Mouse (Mus musculus) intestine, embryonic 16.5 days (tissue): ENCODE data around the gene Tfap2a. TPM values are rescaled to one million over a fixed set of nuclear protein-coding genes. Genes with fewer than 3 reads are reported as not detected.
A peak's percentile ranks its signal among the peaks of the same experiment; 100 is the strongest.

Source experiments
- ATAC-seq: fragments of 200-750 bp; cut with Nextera tagmentation; 2 replicates; pipeline ENCODE4 v1.8.0; 2017; ENCODE audit warnings: moderate TSS enrichment, moderate library complexity
- H3K27ac ChIP-seq: fragments of 300-500 bp; sonication (generic); 2 replicates; pipeline ENCODE4 v1.5.1; 2014; ENCODE audit warnings: mild to moderate bottlenecking, low read length
- H3K27me3 ChIP-seq: fragments of 300-500 bp; sonication (generic); replicated peaks from 2 replicates; pipeline ENCODE4 v1.6.1; 2014; ENCODE audit warnings: low read length, control low read depth, mixed read lengths; ENCODE audit not compliant: control insufficient read depth, insufficient read depth
- H3K36me3 ChIP-seq: fragments of 300-500 bp; sonication (generic); 2 replicates; pipeline ENCODE4 v1.6.1; 2014; ENCODE audit warnings: low read length, control low read depth; ENCODE audit not compliant: control insufficient read depth, insufficient read depth
- H3K4me1 ChIP-seq: fragments of 300-500 bp; sonication (generic); 2 replicates; pipeline ENCODE4 v1.6.1; 2014; ENCODE audit warnings: low read length, control low read depth, mixed read lengths; ENCODE audit not compliant: control insufficient read depth, insufficient read depth
- H3K4me2 ChIP-seq: fragments of 300-500 bp; sonication (generic); 2 replicates; pipeline ENCODE4 v1.6.1; 2014; ENCODE audit warnings: low read depth, low read length, control low read depth
- H3K4me3 ChIP-seq: fragments of 300-500 bp; sonication (generic); 2 replicates; pipeline ENCODE4 v1.5.1; 2014; ENCODE audit warnings: mild to moderate bottlenecking, low read length
- H3K9ac ChIP-seq: fragments of 300-500 bp; sonication (generic); 2 replicates; pipeline ENCODE4 v1.6.1; 2014; ENCODE audit warnings: low read depth, low read length
- H3K9me3 ChIP-seq: fragments of 300-500 bp; sonication (generic); 2 replicates; pipeline ENCODE4 v1.6.1; 2016; ENCODE audit warnings: low read length, control low read depth; ENCODE audit not compliant: control insufficient read depth
- WGBS: fragments of 180-500 bp; shearing (Covaris S2); extraction: QIAGEN DNeasy Blood & Tissue Kit; methylation state at CpG from one replicate; pipeline ENCODE4 v1.1.7; 2014; 5-methylcytosine and 5-hydroxymethylcytosine counted together
- polyA plus RNA-seq: library from polyadenylated mRNA; unstranded; fragments of >200 nt; fragmentation: Nextera tagmentation; extraction: Ambion mirVana; gene quantifications from 2 replicates; pipeline ENCODE4 v1.2.1, GENCODE M21; 2015

The Tfap2a gene
- 0.16 and 0.24 TPM in 2 replicates for polyA plus RNA-seq

DNA sequence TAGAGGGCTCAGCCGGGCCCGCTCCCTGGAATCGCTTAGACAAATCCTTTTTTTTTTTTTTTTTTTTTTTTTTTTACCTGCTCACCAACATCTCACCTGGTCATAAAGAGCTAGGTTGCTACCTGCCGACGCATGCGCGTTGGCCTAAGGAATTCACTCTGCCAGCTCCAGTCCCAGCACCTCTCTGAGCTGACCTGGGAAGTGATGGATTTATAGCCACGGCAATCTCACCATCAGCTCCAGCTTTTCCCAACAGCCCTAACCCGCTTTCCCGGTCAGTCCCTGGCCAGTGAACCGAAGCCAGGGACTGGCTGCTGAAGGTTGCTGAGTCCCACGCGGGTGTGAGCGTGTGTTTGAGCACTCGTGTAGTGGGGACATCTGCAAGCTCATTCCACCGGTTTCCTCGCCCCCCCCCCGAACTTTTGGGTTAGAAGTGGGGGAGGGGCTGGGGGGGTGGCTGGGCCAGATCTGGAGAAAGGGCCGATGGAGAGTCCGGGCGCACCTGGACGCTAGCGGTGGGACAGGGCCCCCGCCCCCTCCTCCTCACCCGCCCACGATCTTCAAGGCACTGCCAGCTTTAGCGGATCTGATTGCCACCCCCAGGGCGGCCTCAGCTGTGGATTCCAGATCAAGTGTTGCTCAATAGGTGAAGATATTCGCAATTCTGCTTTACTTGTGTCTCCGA lies at the start of gene Tfap2a:
Tfap2a (minus strand) TSS at position 181 of the 685 bp plus-strand sequence.
- peaks cover 10% of the 10 kb centered on the region; the same call in 1 of the 2 replicates for H3K4me1 ChIP-seq
- peaks cover 81% of the 10 kb centered on the region for H3K27me3 ChIP-seq
- H3K9me3 ChIP-seq: no peaks in the 10 kb centered on the region
- H3K4me2 ChIP-seq: no peak within 1 kb of the TSS
- ATAC-seq: no peak
- no peak within 1 kb of the TSS for H3K27ac ChIP-seq
- no peak within 1 kb of the TSS for H3K9ac ChIP-seq
- H3K4me3 ChIP-seq: no peak within 1 kb of the TSS
- no peaks in the 10 kb centered on the region for H3K36me3 ChIP-seq
- 1% methylated on average over 30 of the region's 30 CpGs for WGBS

DNA sequence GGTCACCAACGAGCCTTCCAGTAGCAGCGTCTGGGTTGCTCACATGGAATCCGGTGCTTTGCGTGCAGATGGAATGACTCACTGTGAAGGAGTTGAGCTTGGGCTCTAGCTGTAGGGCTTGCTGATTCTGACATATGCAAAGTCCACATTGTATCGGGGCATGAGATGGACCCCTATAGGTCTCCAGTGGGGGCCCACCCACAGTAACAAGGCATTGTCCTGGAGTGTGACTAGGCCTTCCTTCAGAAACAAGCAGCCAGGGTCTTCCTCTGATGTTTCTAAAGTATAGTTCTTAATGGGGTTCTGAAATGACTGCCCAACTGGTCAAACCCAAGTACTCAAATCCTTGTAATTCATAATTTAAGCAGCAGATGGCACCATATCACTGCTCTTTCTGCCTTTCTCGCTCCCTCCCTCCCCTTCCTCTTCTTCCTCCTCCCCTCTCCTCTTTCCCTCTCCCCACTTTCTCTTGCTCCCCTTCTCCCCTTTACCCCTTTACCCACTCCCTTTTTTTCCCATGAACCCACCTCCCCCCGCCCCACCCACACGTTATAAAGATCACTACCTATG lies 46.1 kb upstream of the Tfap2a start:
- H3K27ac ChIP-seq: no peak overlapping the region
- no peak overlapping the region for H3K9ac ChIP-seq
- H3K4me3 ChIP-seq: no peak overlapping the region
- no peaks in the 10 kb centered on the region for H3K9me3 ChIP-seq
- H3K4me1 ChIP-seq: no peaks in the 10 kb centered on the region
- peak; percentile 42; the same call in 1 of the 2 replicates for ATAC-seq
- WGBS: 44% methylated on average over 8 of the region's 8 CpGs
- H3K4me2 ChIP-seq: no peak overlapping the region
- H3K27me3 ChIP-seq: no peaks in the 10 kb centered on the region
- no peaks in the 10 kb centered on the region for H3K36me3 ChIP-seq

DNA sequence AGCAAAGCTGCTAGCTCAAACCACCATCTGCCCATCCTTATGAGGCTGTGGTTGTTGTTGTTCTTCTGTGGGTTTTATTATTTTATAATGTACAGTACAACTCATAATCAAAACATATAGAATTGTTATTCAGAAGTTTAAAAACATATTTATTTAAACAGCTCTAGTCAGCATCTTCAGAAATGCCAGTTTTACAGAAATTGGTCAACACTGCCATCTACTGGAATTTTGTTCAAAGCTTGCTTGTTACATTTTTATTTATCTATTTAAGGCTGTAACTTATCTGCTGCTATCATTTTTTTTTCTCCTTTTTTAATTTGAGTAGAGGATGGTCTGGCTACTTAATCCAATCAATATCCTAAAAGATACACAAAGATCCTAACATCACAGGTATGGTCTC lies 19.8 kb upstream of the Tfap2a start:
- no peak overlapping the region for H3K9ac ChIP-seq
- H3K36me3 ChIP-seq: no peaks in the 10 kb centered on the region
- no peak for ATAC-seq
- H3K27ac ChIP-seq: no peak overlapping the region
- H3K9me3 ChIP-seq: no peaks in the 10 kb centered on the region
- no peak overlapping the region for H3K4me2 ChIP-seq
- no peaks in the 10 kb centered on the region for H3K27me3 ChIP-seq
- H3K4me1 ChIP-seq: no peaks in the 10 kb centered on the region
- no peak overlapping the region for H3K4me3 ChIP-seq

DNA sequence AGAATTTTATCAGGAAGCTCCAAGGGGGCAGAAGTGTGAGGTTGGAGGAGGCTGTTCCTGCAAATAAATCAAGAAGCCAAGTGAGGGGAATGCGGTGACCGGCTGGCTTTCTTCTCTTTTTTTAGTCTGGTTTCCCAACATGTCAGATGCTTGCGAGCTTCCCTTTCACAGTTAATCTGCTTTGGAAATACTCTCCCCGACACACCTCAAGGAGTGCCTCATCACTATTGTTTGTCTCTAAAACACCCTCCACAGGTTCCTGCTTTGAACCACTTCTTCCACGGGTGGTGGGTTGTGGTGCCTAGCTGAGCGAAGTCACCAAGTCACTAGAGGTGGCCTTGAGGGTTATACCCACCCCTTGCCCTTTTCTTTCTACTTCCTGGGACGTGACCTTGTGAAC lies 18.2 kb upstream of the Tfap2a start:
- Histone ChIP-seq H3K9ac (no peak overlapping the region), H3K4me1 (no peaks in the 10 kb centered on the region), H3K4me3 (no peak overlapping the region), H3K9me3 (no peaks in the 10 kb centered on the region), H3K27ac (no peak overlapping the region), H3K27me3 (no peaks in the 10 kb centered on the region), H3K36me3 (no peaks in the 10 kb centered on the region), H3K4me2 (no peak overlapping the region)
- WGBS: 68% methylated on average over 7 of the region's 7 CpGs
- no peak for ATAC-seq

- H3K4me2 ChIP-seq: no peak overlapping the region
- no peak overlapping the region for H3K4me3 ChIP-seq
- ATAC-seq: no peak
- no peaks in the 10 kb centered on the region for H3K4me1 ChIP-seq
- no peak overlapping the region for H3K9ac ChIP-seq
- 0 out of 2 replicates have a peak, but pooled peaks cover 3% of the 10 kb centered on the region for H3K27me3 ChIP-seq
- H3K9me3 ChIP-seq: no peaks in the 10 kb centered on the region
- no peak overlapping the region for H3K27ac ChIP-seq
- WGBS: 95% methylated on average over 10 of the region's 10 CpGs
- no peaks in the 10 kb centered on the region for H3K36me3 ChIP-seq
These were observed 15.9 kb upstream of the Tfap2a start for GRCm38 (mm10) chr13:40754091-40754490.

- no peak for ATAC-seq
These were observed 13.7 kb upstream of the Tfap2a start for GRCm38 (mm10) chr13:40751889-40752288.

GRCm38 (mm10) chr13:40749603-40749905 lies 11.4 kb upstream of the Tfap2a start:
- H3K4me3 ChIP-seq: no peak overlapping the region
- H3K4me2 ChIP-seq: no peak overlapping the region; the same call in 1 of the 2 replicates
- H3K36me3 ChIP-seq: no peaks in the 10 kb centered on the region
- H3K9me3 ChIP-seq: no peaks in the 10 kb centered on the region
- no peak overlapping the region for H3K9ac ChIP-seq
- no peaks in the 10 kb centered on the region; the same call in 1 of the 2 replicates for H3K4me1 ChIP-seq
- ATAC-seq: no peak
- H3K27me3 ChIP-seq: peaks cover 16% of the 10 kb centered on the region
- WGBS: 66% methylated on average over 9 of the region's 9 CpGs
- no peak overlapping the region for H3K27ac ChIP-seq

More at GRCm38 (mm10) chr13:40751889-40752288, 13.7 kb upstream of the Tfap2a start:
- 86% methylated on average over 10 of the region's 10 CpGs for WGBS
- H3K4me3 ChIP-seq: no peak overlapping the region
- H3K36me3 ChIP-seq: no peaks in the 10 kb centered on the region
- no peak overlapping the region for H3K9ac ChIP-seq
- 0 out of 2 replicates have a peak, but pooled peaks cover 3% of the 10 kb centered on the region for H3K27me3 ChIP-seq
- no peaks in the 10 kb centered on the region for H3K9me3 ChIP-seq
- H3K4me1 ChIP-seq: no peaks in the 10 kb centered on the region
- H3K4me2 ChIP-seq: no peak overlapping the region
- no peak overlapping the region for H3K27ac ChIP-seq

DNA sequence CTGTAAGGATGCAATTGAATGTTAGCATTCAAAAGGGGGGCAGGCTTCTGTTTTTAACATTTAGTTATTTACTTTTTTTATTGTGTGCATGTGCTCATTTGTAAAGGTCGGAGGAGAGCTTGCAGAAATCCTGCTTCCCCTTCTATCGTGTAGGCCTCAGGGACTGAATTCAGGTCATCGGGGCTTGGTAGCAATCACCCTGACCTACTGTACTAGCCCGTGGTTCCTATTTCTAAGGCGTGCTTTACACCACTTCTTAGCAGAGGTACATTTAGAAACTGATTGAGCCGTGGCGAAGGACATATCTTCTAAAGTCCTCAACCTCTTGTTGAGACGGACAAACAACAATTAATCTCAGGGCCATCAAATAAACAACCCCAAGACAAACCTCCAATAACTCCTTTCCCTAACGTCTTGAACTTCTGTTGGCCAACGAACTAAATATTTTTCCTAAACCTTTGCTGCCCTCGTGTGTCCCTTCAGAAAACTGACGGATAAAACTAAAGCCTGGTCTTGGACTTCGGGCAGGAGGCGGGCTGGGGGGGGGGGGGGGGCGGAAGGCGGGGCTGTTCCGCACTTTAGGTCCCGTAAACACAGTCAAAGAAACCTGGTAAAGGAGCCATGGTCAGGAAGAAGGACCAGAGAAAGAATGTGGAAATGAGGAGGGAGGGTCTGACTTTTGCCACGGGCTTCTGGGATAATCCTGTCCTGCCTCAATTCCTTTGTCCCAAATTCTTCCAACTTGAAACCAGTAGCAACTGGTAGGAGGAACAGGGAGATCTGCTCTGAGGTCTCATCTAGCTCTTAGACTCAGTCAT lies 10.8 kb upstream of the Tfap2a start:
- Histone ChIP-seq H3K27ac (no peak overlapping the region), H3K4me3 (no peak overlapping the region), H3K9ac (no peak overlapping the region), H3K4me2 (peak overlapping the region; percentile 46), H3K27me3 (peaks cover 22% of the 10 kb centered on the region), H3K4me1 (no peaks in the 10 kb centered on the region; the same call in 1 of the 2 replicates), H3K36me3 (no peaks in the 10 kb centered on the region), H3K9me3 (no peaks in the 10 kb centered on the region)
- 13% methylated on average over 19 of the region's 19 CpGs for WGBS
- peak; percentile 26; the same call in 1 of the 2 replicates for ATAC-seq

DNA sequence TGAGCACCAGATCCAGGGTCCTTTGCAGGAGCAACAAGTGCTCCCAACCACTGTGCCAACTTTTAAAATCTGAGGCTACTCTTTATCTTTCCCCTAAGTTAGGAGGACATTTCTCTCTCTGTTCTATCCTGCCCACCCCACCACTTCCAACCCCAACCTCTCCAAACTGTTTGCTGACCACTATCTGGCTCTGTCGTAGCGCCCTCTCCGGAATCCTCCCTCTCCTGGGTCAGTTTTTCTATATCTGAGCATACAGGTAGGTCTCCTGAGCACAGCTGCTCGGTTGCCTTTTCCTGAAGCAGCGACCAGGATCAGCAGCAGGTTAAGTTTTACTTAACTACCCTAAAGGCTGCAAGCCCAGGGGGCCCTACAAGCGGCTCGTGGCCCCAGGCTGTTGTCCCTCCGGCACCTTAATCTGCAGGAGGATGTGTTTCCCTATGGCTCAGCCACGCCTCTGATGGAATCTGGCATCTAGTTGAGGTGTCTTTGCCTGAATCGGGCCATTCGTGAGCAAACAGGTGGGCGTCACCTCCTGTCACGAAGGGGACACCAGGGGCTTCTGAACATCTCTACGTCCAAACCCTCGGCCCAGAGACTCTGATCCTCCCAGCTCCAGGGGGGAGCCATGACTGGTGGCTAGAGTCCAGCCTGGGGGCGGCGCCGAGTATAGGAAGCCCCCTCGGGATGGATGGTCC lies 6.1 kb upstream of the Tfap2a start:
- H3K4me3 ChIP-seq: 0 out of 2 replicates have a peak overlapping the region, but pooled peaks have one; percentile 7
- H3K4me2 ChIP-seq: peak overlapping the region; percentile 23; the same call in 1 of the 2 replicates

More for the DNA sequence above, 6.1 kb upstream of the Tfap2a start:
- no peak for ATAC-seq
- Histone ChIP-seq H3K9ac (no peak overlapping the region), H3K4me1 (no peaks in the 10 kb centered on the region; the same call in 1 of the 2 replicates), H3K36me3 (no peaks in the 10 kb centered on the region), H3K9me3 (no peaks in the 10 kb centered on the region), H3K27me3 (peaks cover 63% of the 10 kb centered on the region), H3K27ac (no peak overlapping the region)
- 2% methylated on average over 19 of the region's 19 CpGs for WGBS
